Mouse (Mus musculus) stomach, embryonic 15.5 days (tissue): Measurements from ENCODE around the gene Gm20806. TPM values are rescaled to one million over a fixed set of nuclear protein-coding genes. Genes with fewer than 3 reads are reported as not detected.
"Not testable (repeated sequence)": the region's sequence is repeated elsewhere in the genome, so short reads cannot be mapped to it uniquely, and the experiment has no call there.

Experiments used
- ATAC-seq: fragments of 200-750 bp; cut with Nextera tagmentation; 2 replicates; pipeline ENCODE4 v1.8.0; 2017; ENCODE audit warnings: low read depth, moderate number of reproducible peaks, moderate TSS enrichment; ENCODE audit not compliant: insufficient read depth, low FRiP score
- H3K27ac ChIP-seq: fragments of 300-500 bp; sonication (generic); 2 replicates; pipeline ENCODE4 v1.5.1; 2015; ENCODE audit warnings: mild to moderate bottlenecking, inconsistent platforms
- H3K27me3 ChIP-seq: fragments of 300-500 bp; sonication (generic); replicated peaks from 2 replicates; pipeline ENCODE4 v1.6.1; 2015; ENCODE audit warnings: inconsistent platforms
- H3K36me3 ChIP-seq: fragments of 300-500 bp; sonication (generic); 2 replicates; pipeline ENCODE4 v1.6.1; 2015; ENCODE audit warnings: inconsistent platforms
- H3K4me1 ChIP-seq: fragments of 300-500 bp; sonication (generic); 2 replicates; pipeline ENCODE4 v1.6.1; 2015; ENCODE audit warnings: inconsistent platforms
- H3K4me2 ChIP-seq: fragments of 300-500 bp; sonication (generic); 2 replicates; pipeline ENCODE4 v1.6.1; 2015; ENCODE audit warnings: mild to moderate bottlenecking, inconsistent platforms
- H3K4me3 ChIP-seq: fragments of 300-500 bp; sonication (generic); replicated peaks from 2 replicates; pipeline ENCODE4 v1.5.1; 2015; ENCODE audit warnings: inconsistent platforms
- H3K9ac ChIP-seq: fragments of 300-500 bp; sonication (generic); 2 replicates; pipeline ENCODE4 v1.6.1; 2015; ENCODE audit warnings: inconsistent platforms
- H3K9me3 ChIP-seq: fragments of 300-500 bp; sonication (generic); 2 replicates; pipeline ENCODE4 v1.6.1; 2016; ENCODE audit warnings: inconsistent platforms
- WGBS: fragments of 180-500 bp; shearing (Covaris S2); methylation state at CpG from one replicate; pipeline ENCODE4 v1.1.7; 2015; 5-methylcytosine and 5-hydroxymethylcytosine counted together
- polyA plus RNA-seq: library from polyadenylated mRNA; unstranded; fragments of >200 nt; fragmentation: Nextera tagmentation; extraction: Ambion mirVana; gene quantifications from 2 replicates; pipeline ENCODE4 v1.2.1, GENCODE M21; 2015

Gene Gm20806
- polyA plus RNA-seq = not detected in 2 replicates

DNA sequence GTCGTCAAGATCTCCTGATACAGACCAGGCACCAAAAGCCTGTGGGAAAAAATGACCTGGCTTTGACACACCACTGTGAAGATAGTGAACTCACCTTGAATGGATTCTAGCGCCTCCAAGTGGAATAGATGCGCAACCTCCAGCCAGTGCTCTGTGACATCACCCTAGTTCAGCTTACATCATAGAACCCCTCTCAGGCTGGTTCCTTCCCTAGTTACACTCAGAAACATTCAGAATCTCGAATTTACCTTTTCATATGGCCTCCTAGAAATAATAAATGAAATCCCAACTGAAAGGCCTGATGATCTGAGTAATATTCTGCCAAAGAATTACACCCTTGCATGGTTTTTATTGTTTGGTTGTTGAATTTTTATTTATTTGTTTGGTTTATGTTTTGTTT, at the start of gene Gm20806:
Gene Gm20806, minus strand, starts transcription at position 101 of the 400 bp plus-strand sequence.
- not testable (repeated sequence) for H3K27me3 ChIP-seq, H3K9ac ChIP-seq, ATAC-seq, H3K36me3 ChIP-seq, H3K4me1 ChIP-seq, H3K4me3 ChIP-seq, H3K9me3 ChIP-seq, H3K4me2 ChIP-seq, H3K27ac ChIP-seq
- no CpG with 5 or more reads among the region's 4 CpGs for WGBS
